Mouse (Mus musculus) lung, postnatal 25 days (tissue): ENCODE results near the gene Gm47996.

Experiments
- DNase-seq: peaks from one replicate; pipeline ENCODE4 v3.0.0; 2022; ENCODE audit warnings: low spot score

The Gm47996 gene

GRCm38 (mm10) chr1:151250109-151250508 lies 40.2 kb downstream of the Gm47996 start:
- no peak for DNase-seq

- peak; percentile 78 for DNase-seq
These were observed 40.7 kb downstream of the Gm47996 start for GRCm38 (mm10) chr1:151250529-151251193.

GRCm38 (mm10) chr1:151251194-151252010 lies 41.5 kb downstream of the Gm47996 start:
- DNase-seq = no peak

- no peak for DNase-seq
These were observed 45.5 kb downstream of the Gm47996 start for GRCm38 (mm10) chr1:151255422-151255821.

GRCm38 (mm10) chr1:151258090-151258954 lies 48.4 kb downstream of the Gm47996 start:
- DNase-seq = no peak

- DNase-seq = no peak
These were observed 49.1 kb downstream of the Gm47996 start for GRCm38 (mm10) chr1:151259061-151259460.
